In genomic region chr11:120344310-120344920, GRCm38 (mm10) we compare ENCODE assay signal across 9 mouse cellular contexts. TPM values are rescaled to one million over a fixed set of nuclear protein-coding genes. Genes with fewer than 3 reads are reported as not detected.
DNase-seq lines count a peak whose midpoint lies in the region; ATAC-seq and TF ChIP-seq lines count a peak whose summit lies in the region.
"Had no signal": no experiment of that assay in that cellular context is flagged by ENCODE, and none has a peak within 500 bp of the region (broad histone marks: within the 10 kb centered on the region; RNA-seq: fewer than 3 reads in every experiment).

No protein-coding gene starts in this region.

- H3K27me3 ChIP-seq in kidney, embryonic 16.5 days (ENCODE audit: insufficient read depth, low read length), result no peaks in the 10 kb centered on the region
- H3K27me3 ChIP-seq in kidney, adult 2 months (replicated peaks; ENCODE audit: control insufficient read depth, insufficient read depth, low read length), result no peaks in the 10 kb centered on the region
- H3K27me3 ChIP-seq in embryonic facial prominence, embryonic 10.5 days (replicated peaks; ENCODE audit: low read depth, poor library complexity, severe bottlenecking), result no peaks in the 10 kb centered on the region
- no peaks in the 10 kb centered on the region for H3K27me3 ChIP-seq in intestine, embryonic 16.5 days (replicated peaks; ENCODE audit: control insufficient read depth, insufficient read depth, low read length)
- no peaks in the 10 kb centered on the region for H3K27me3 ChIP-seq in neural tube, embryonic 12.5 days (replicated peaks)

- WGBS in kidney, embryonic 16.5 days, result 57% methylated on average over 5 of the region's 5 CpGs
- WGBS in kidney, adult 2 months, result 54% methylated on average over 5 of the region's 5 CpGs
- WGBS in embryonic facial prominence, embryonic 10.5 days, result 63% methylated on average over 5 of the region's 5 CpGs
- WGBS in intestine, embryonic 16.5 days, result 44% methylated on average over 5 of the region's 5 CpGs
- WGBS in neural tube, embryonic 12.5 days, result 67% methylated on average over 5 of the region's 5 CpGs

- peaks cover 15% of the 10 kb centered on the region for H3K36me3 ChIP-seq in kidney, embryonic 16.5 days (ENCODE audit: insufficient read depth, low read length)
- peaks cover 2% of the 10 kb centered on the region; the same call in 1 of the 2 replicates for H3K36me3 ChIP-seq in kidney, adult 2 months (ENCODE audit: control insufficient read depth, insufficient read depth, low read length)
- H3K36me3 ChIP-seq in embryonic facial prominence, embryonic 10.5 days (replicated peaks), result peaks cover 26% of the 10 kb centered on the region
- no peaks in the 10 kb centered on the region for H3K36me3 ChIP-seq in intestine, embryonic 16.5 days (ENCODE audit: control insufficient read depth, insufficient read depth, low read length)
- H3K36me3 ChIP-seq in neural tube, embryonic 12.5 days, result peaks cover 17% of the 10 kb centered on the region

- H3K4me1 ChIP-seq in kidney, embryonic 16.5 days (ENCODE audit: insufficient read depth, low read length), result peaks cover 9% of the 10 kb centered on the region
- peaks cover 10% of the 10 kb centered on the region; the same call in 1 of the 2 replicates for H3K4me1 ChIP-seq in kidney, adult 2 months (ENCODE audit: control insufficient read depth, insufficient read depth, low read length)
- peaks cover 19% of the 10 kb centered on the region for H3K4me1 ChIP-seq in embryonic facial prominence, embryonic 10.5 days
- peaks cover 9% of the 10 kb centered on the region for H3K4me1 ChIP-seq in intestine, embryonic 16.5 days (ENCODE audit: control insufficient read depth, insufficient read depth, low read length)
- H3K4me1 ChIP-seq in neural tube, embryonic 12.5 days, result peaks cover 10% of the 10 kb centered on the region

- H3K4me2 ChIP-seq in kidney, embryonic 16.5 days (replicated peaks; ENCODE audit: low read depth, low read length), result no peak overlapping the region
- H3K4me2 ChIP-seq in intestine, embryonic 16.5 days (ENCODE audit: low read depth, low read length), result no peak overlapping the region
- peak overlapping the region; percentile 57 for H3K4me2 ChIP-seq in neural tube, embryonic 12.5 days (replicated peaks)

- TF ChIP-seq POLR2A in kidney, adult 2 months (IDR thresholded peaks at IDR 0.05; ENCODE audit: low read depth, low read length), result no peak

- no peak for DNase-seq in kidney, adult 2 months
- peak; percentile 35 for DNase-seq in embryonic facial prominence, embryonic 10.5 days (ENCODE audit: low spot score)
- no peak for DNase-seq in frontal cortex, adult 2 months (ENCODE audit: extremely low spot score in 1 of 2, low spot score in 1 of 2)
- no peak for DNase-seq in cerebellum, adult 8-10 months
- DNase-seq in layer of hippocampus, adult 9-11 months, result no peak

- no peaks in the 10 kb centered on the region for H3K9me3 ChIP-seq in kidney, embryonic 16.5 days (ENCODE audit: low read length)
- no peaks in the 10 kb centered on the region for H3K9me3 ChIP-seq in embryonic facial prominence, embryonic 10.5 days
- H3K9me3 ChIP-seq in intestine, embryonic 16.5 days (ENCODE audit: control insufficient read depth, low read length), result no peaks in the 10 kb centered on the region
- 0 out of 2 replicates have a peak, but pooled peaks cover 3% of the 10 kb centered on the region for H3K9me3 ChIP-seq in neural tube, embryonic 12.5 days

- peak overlapping the region; percentile 35; the same call in 1 of the 2 replicates for H3K27ac ChIP-seq in kidney, embryonic 16.5 days (ENCODE audit: low read length)
- H3K27ac ChIP-seq in kidney, adult 2 months (ENCODE audit: insufficient read depth, low read depth, low read length), result no peak overlapping the region
- H3K27ac ChIP-seq in embryonic facial prominence, embryonic 10.5 days (replicated peaks), result no peak overlapping the region
- peak overlapping the region; percentile 45 for H3K27ac ChIP-seq in intestine, embryonic 16.5 days (ENCODE audit: low read length)
- H3K27ac ChIP-seq in neural tube, embryonic 12.5 days, result no peak overlapping the region

- no peak overlapping the region for H3K4me3 ChIP-seq in kidney, embryonic 16.5 days (ENCODE audit: low read length)
- H3K4me3 ChIP-seq in kidney, adult 2 months (ENCODE audit: insufficient read depth, low read depth, low read length), result no peak overlapping the region
- 0 out of 2 replicates have a peak overlapping the region, but pooled peaks have one; percentile 6 for H3K4me3 ChIP-seq in embryonic facial prominence, embryonic 10.5 days
- no peak overlapping the region for H3K4me3 ChIP-seq in intestine, embryonic 16.5 days (ENCODE audit: low read length)
- no peak overlapping the region for H3K4me3 ChIP-seq in neural tube, embryonic 12.5 days

- no peak for ATAC-seq in kidney, embryonic 16.5 days (ENCODE audit: low FRiP score, low TSS enrichment)
- no peak for ATAC-seq in intestine, embryonic 16.5 days
- ATAC-seq in neural tube, embryonic 12.5 days (ENCODE audit: low FRiP score, low read depth), result no peak

- no peak overlapping the region for H3K9ac ChIP-seq in kidney, embryonic 16.5 days (replicated peaks; ENCODE audit: low read length)
- no peak overlapping the region for H3K9ac ChIP-seq in intestine, embryonic 16.5 days (ENCODE audit: low read depth, low read length)
- H3K9ac ChIP-seq in neural tube, embryonic 12.5 days, result no peak overlapping the region
- H3K9ac ChIP-seq: liver, embryonic 14.5 days had no signal

- no peak for TF ChIP-seq CTCF in kidney, adult 2 months (conservative IDR thresholded peaks at IDR 0.05; ENCODE audit: insufficient read depth, insufficient read length, low read depth, low read length)

RNA-seq across cellular contexts. Expression of gene Actg1, which starts 3.9 kb away (rescaled TPM):
- 2,803 and 2,860 TPM in 2 replicates for polyA plus RNA-seq in kidney, embryonic 16.5 days (2015; fragmentation: Nextera tagmentation; extraction: Ambion mirVana)
- 828 and 981 TPM in 2 replicates for polyA plus RNA-seq in kidney, adult 2 months (2012; rRNA removed)
- polyA plus RNA-seq in embryonic facial prominence, embryonic 10.5 days (2016; fragmentation: Nextera tagmentation; extraction: Ambion mirVana), result 3,067 and 3,150 TPM in 2 replicates
- 2,886 and 2,944 TPM in 2 replicates for polyA plus RNA-seq in intestine, embryonic 16.5 days (2015; fragmentation: Nextera tagmentation; extraction: Ambion mirVana)
- polyA plus RNA-seq in neural tube, embryonic 12.5 days (2016; fragmentation: Nextera tagmentation; extraction: Ambion mirVana), result 3,655 and 3,681 TPM in 2 replicates
- polyA plus RNA-seq in frontal cortex, adult 2 months (2012; rRNA removed), result 1,138 and 1,210 TPM in 2 replicates

RNA-seq across cellular contexts. Expression of gene Fscn2, which starts 16.9 kb away (rescaled TPM):
- 0.72 and 0.82 TPM in 2 replicates for polyA plus RNA-seq in kidney, embryonic 16.5 days (2015; fragmentation: Nextera tagmentation; extraction: Ambion mirVana)
- 0.16 and 0.19 TPM in 2 replicates for polyA plus RNA-seq in kidney, adult 2 months (2012; rRNA removed)
- 0.10 and 0.19 TPM in 2 replicates for polyA plus RNA-seq in embryonic facial prominence, embryonic 10.5 days (2016; fragmentation: Nextera tagmentation; extraction: Ambion mirVana)
- polyA plus RNA-seq in intestine, embryonic 16.5 days (2015; fragmentation: Nextera tagmentation; extraction: Ambion mirVana), result 0.55 TPM in 1 of 2 replicates, not detected in the other
- 1.1 and 1.6 TPM in 2 replicates for polyA plus RNA-seq in neural tube, embryonic 12.5 days (2016; fragmentation: Nextera tagmentation; extraction: Ambion mirVana)
- 0.67 and 0.82 TPM in 2 replicates for polyA plus RNA-seq in frontal cortex, adult 2 months (2012; rRNA removed)
- polyA plus RNA-seq: liver, embryonic 14.5 days had no signal

RNA-seq across cellular contexts. Expression of gene Faap100, which starts 34.1 kb away (rescaled TPM):
- 42.3 and 44.8 TPM in 2 replicates for polyA plus RNA-seq in kidney, embryonic 16.5 days (2015; fragmentation: Nextera tagmentation; extraction: Ambion mirVana)
- polyA plus RNA-seq in kidney, adult 2 months (2012; rRNA removed), result 30.3 and 45.1 TPM in 2 replicates
- 38.3 and 39.0 TPM in 2 replicates for polyA plus RNA-seq in embryonic facial prominence, embryonic 10.5 days (2016; fragmentation: Nextera tagmentation; extraction: Ambion mirVana)
- 26.6 and 28.6 TPM in 2 replicates for polyA plus RNA-seq in intestine, embryonic 16.5 days (2015; fragmentation: Nextera tagmentation; extraction: Ambion mirVana)
- polyA plus RNA-seq in neural tube, embryonic 12.5 days (2016; fragmentation: Nextera tagmentation; extraction: Ambion mirVana), result 51.0 and 53.4 TPM in 2 replicates
- 27.6 and 27.8 TPM in 2 replicates for polyA plus RNA-seq in frontal cortex, adult 2 months (2012; rRNA removed)

Comparison
In these comparisons a context has a peak if more than half of its experiments do, and no peak if none do; other contexts are left out.
1. H3K27ac ChIP-seq: peak in kidney, embryonic 16.5 days (single experiment) and intestine, embryonic 16.5 days (single experiment); none in kidney, adult 2 months (single experiment), embryonic facial prominence, embryonic 10.5 days (single experiment) and neural tube, embryonic 12.5 days (single experiment).